Mouse (Mus musculus) lung, embryonic 14.5 days (tissue): ENCODE measurements around the gene Selenow. TPM values are rescaled to one million over a fixed set of nuclear protein-coding genes. Genes with fewer than 3 reads are reported as not detected.

Source experiments
- ATAC-seq: fragments of 200-750 bp; cut with Nextera tagmentation; 2 replicates; pipeline ENCODE4 v1.8.0; 2017; ENCODE audit warnings: mild to moderate bottlenecking, moderate TSS enrichment, moderate library complexity; ENCODE audit not compliant: insufficient read depth
- DNase-seq: peaks from one replicate; pipeline ENCODE4 v3.0.0-alpha.2; 2015
- H3K27ac ChIP-seq: fragments of 300-500 bp; sonication (generic); 2 replicates; pipeline ENCODE4 v1.5.1; 2014; ENCODE audit warnings: low read depth, mild to moderate bottlenecking, moderate library complexity
- H3K27me3 ChIP-seq: fragments of 300-500 bp; sonication (generic); 2 replicates; pipeline ENCODE4 v1.6.1; 2014; ENCODE audit warnings: low read length, control low read depth; ENCODE audit not compliant: insufficient read depth
- H3K36me3 ChIP-seq: fragments of 300-500 bp; sonication (generic); 2 replicates; pipeline ENCODE4 v1.6.1; 2014; ENCODE audit warnings: control low read depth; ENCODE audit not compliant: insufficient read depth
- H3K4me1 ChIP-seq: fragments of 300-500 bp; sonication (generic); 2 replicates; pipeline ENCODE4 v1.6.1; 2014; ENCODE audit warnings: antibody characterized with exemption, control low read depth; ENCODE audit not compliant: insufficient read depth
- H3K4me2 ChIP-seq: fragments of 300-500 bp; sonication (generic); 2 replicates; pipeline ENCODE4 v1.6.1; 2014; ENCODE audit warnings: mild to moderate bottlenecking
- H3K4me3 ChIP-seq: fragments of 300-500 bp; sonication (generic); 2 replicates; pipeline ENCODE4 v1.5.1; 2014; ENCODE audit warnings: low read depth, low read length
- H3K9ac ChIP-seq: fragments of 300-500 bp; sonication (generic); 2 replicates; pipeline ENCODE4 v1.6.1; 2014
- H3K9me3 ChIP-seq: fragments of 300-500 bp; sonication (generic); 2 replicates; pipeline ENCODE4 v1.6.1; 2016; ENCODE audit warnings: low read depth, low read length, control low read depth
- CTCF ChIP-seq: IDR thresholded peaks from 2 replicates; pipeline ENCODE4 v1.5.1; 2016; ENCODE audit warnings: antibody characterized with exemption, low read depth
- WGBS: fragments of 180-500 bp; shearing (Covaris S2); extraction: QIAGEN DNeasy Blood & Tissue Kit; methylation state at CpG from one replicate; pipeline ENCODE4 v1.1.7; 2014; 5-methylcytosine and 5-hydroxymethylcytosine counted together
- polyA plus RNA-seq: library from polyadenylated mRNA; unstranded; fragments of >200 nt; fragmentation: Nextera tagmentation; extraction: Ambion mirVana; gene quantifications from 2 replicates; pipeline ENCODE4 v1.2.1, GENCODE M21; 2014

Selenow gene
- polyA plus RNA-seq, 1 experiment from 2014 or later = 909 TPM

DNA sequence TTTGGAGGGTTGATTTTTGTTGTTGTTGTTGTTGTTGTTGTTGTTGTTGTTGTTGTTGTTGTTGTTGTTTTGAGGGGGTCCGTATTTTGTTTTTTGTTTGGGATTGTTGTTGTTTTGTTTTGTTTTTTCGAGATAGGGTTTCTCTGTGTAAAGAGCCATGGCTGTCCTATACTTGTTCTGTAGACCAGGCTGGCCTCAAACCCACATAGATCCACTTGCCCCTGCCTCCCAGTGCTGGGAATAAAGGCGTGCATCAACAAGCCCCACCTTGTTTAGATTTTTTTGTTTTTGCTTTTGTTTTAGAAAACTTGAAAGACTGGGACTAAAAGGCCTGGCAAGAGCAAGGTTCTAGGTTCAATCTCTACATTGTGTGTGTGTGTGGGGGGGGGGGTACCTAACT lies 40.4 kb downstream of the Selenow start:
- no peak for DNase-seq
- Histone ChIP-seq H3K9me3 (no peaks in the 10 kb centered on the region), H3K27ac (no peak overlapping the region), H3K36me3 (no peaks in the 10 kb centered on the region), H3K27me3 (no peaks in the 10 kb centered on the region), H3K9ac (no peak overlapping the region), H3K4me3 (no peak overlapping the region), H3K4me1 (no peaks in the 10 kb centered on the region), H3K4me2 (no peak overlapping the region)
- TF ChIP-seq CTCF = no peak
- WGBS = 59% methylated on average over 3 of the region's 3 CpGs
- ATAC-seq = no peak

DNA sequence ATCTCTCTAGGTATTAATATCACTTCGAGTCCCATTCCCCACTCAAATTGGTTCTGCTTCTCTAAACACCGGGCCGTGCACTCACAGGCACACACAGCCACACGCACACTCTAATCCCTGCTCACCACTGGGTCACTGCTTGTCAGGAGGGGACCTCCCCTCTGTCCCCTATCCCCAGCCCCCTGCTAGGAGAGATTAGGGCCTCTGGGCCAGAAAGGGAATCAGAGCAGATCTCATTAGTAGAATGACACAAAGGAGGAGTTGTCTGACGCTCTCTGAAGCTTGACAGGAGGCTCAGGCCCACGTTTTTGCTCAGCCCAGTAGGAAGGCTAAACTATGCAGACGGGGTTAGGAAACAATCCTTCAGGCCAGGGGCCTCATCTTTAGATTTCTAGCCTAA lies 40.8 kb downstream of the Selenow start:
- DNase-seq = no peak
- H3K27ac ChIP-seq = no peak overlapping the region
- 15% methylated on average over 7 of the region's 7 CpGs for WGBS

DNA sequence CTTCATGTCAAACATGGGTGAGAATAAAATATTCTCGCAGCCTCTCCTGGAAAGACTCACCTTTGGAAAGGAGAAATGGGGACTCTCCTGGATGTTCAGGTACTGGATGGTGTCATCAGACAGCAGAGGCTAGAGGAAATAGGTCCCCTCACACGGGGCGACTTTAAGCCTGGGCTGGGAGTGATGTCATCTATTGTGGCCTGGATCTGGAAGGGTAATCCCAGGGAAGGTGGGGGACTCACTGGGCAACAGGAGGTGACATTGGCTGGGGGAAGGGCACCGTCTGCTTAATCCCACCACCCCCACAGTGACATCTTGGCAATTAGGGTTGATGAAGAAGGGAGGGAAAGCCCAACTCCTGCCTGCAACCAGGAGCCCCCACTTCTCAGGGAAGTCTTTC lies 42.4 kb downstream of the Selenow start, which contains the start of gene Crx:
Gene Crx, minus strand, starts transcription at position 213 of the 400 bp plus-strand sequence.
- WGBS = 34% methylated on average over 4 of the region's 4 CpGs

More for the DNA sequence above, 40.8 kb downstream of the Selenow start:
- Histone ChIP-seq H3K4me2 (no peak overlapping the region), H3K9me3 (no peaks in the 10 kb centered on the region), H3K9ac (no peak overlapping the region), H3K4me3 (no peak overlapping the region), H3K4me1 (no peaks in the 10 kb centered on the region), H3K27me3 (no peaks in the 10 kb centered on the region), H3K36me3 (no peaks in the 10 kb centered on the region)
- ATAC-seq = no peak
- no peak for TF ChIP-seq CTCF

More for the DNA sequence above, 42.4 kb downstream of the Selenow start, which contains the start of gene Crx:
- H3K27ac ChIP-seq = no peak within 1 kb of the TSS
- DNase-seq = no peak
- ATAC-seq = no peak
- no peak within 1 kb of the TSS for H3K9ac ChIP-seq
- no peak for TF ChIP-seq CTCF
- H3K4me1 ChIP-seq = no peaks in the 10 kb centered on the region
- H3K36me3 ChIP-seq = no peaks in the 10 kb centered on the region
- no peaks in the 10 kb centered on the region for H3K27me3 ChIP-seq
- H3K9me3 ChIP-seq = no peaks in the 10 kb centered on the region
- H3K4me3 ChIP-seq = no peak within 1 kb of the TSS
- H3K4me2 ChIP-seq = no peak within 1 kb of the TSS

Other genes starting within 250 kb of the Selenow start
- not detected in 2 replicates for gene Obox5, start 172.3 kb downstream of the Selenow start, polyA plus RNA-seq
- gene Obox6, start 82.7 kb downstream of the Selenow start, polyA plus RNA-seq = not detected in 2 replicates
- not detected in 2 replicates for gene Crx, start 42.4 kb downstream of the Selenow start, polyA plus RNA-seq
- not detected in 2 replicates for gene Crxos, start 39.8 kb downstream of the Selenow start, polyA plus RNA-seq
- 184 and 187 TPM in 2 replicates for gene Nop53, start 23.7 kb upstream of the Selenow start, polyA plus RNA-seq
- gene Ehd2, start 45.2 kb upstream of the Selenow start, polyA plus RNA-seq = 61.2 and 67.5 TPM in 2 replicates
- 8.7 and 9.6 TPM in 2 replicates for gene Bicra, start 125.5 kb upstream of the Selenow start, polyA plus RNA-seq
- 0.16 TPM in 1 of 2 replicates, not detected in the other for gene Zfp541, start 139.4 kb upstream of the Selenow start, polyA plus RNA-seq
- gene Napa, start 176.1 kb upstream of the Selenow start, polyA plus RNA-seq = 168 and 176 TPM in 2 replicates
- 26.6 and 26.7 TPM in 2 replicates for gene Kptn, start 197.5 kb upstream of the Selenow start, polyA plus RNA-seq
- gene Slc8a2, start 207.4 kb upstream of the Selenow start, polyA plus RNA-seq = 0.12 and 0.17 TPM in 2 replicates